Mouse (Mus musculus): ENCODE data around the gene Map3k3. TPM values are rescaled to one million over a fixed set of nuclear protein-coding genes. Genes with fewer than 3 reads are reported as not detected.
"Not testable (repeated sequence)": the region's sequence is repeated elsewhere in the genome, so short reads cannot be mapped to it uniquely, and the experiment has no call there.

Gene Map3k3
- polyA plus RNA-seq, 1 experiment from 2014 or later, result 15.1 TPM

DNA sequence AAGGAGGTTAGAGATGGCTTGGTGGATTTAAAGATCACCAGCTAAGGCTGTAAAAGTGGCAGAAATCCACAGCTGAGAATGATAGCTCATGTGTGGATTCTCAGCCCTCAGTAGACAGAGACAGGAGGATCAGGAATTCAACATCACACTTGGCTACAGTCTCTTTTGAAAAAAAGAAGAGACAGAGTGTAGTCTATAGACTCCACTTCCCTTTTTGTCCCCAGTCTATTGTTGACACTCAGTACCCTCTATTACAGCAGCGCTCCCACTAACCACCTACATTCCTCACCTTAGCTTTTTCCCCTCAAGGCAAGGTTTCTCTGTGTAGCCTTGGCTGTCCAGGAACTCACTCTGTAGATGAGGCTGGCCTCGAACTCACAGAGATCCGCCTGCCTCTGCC, 107.3 kb downstream of the Map3k3 start:
- H3K4me2 ChIP-seq, result no peak overlapping the region
- H3K27me3 ChIP-seq, result no peaks in the 10 kb centered on the region
- H3K27ac ChIP-seq, result no peak overlapping the region
- H3K4me1 ChIP-seq (replicated peaks), result peaks cover 9% of the 10 kb centered on the region
- no peak overlapping the region for H3K9ac ChIP-seq
- WGBS, result 94% methylated on average over 3 of the region's 3 CpGs
- H3K4me3 ChIP-seq, result no peak overlapping the region
- no peaks in the 10 kb centered on the region for H3K9me3 ChIP-seq
- H3K36me3 ChIP-seq, result peaks cover 5% of the 10 kb centered on the region
- ATAC-seq (ENCODE audit: low FRiP score), result no peak

DNA sequence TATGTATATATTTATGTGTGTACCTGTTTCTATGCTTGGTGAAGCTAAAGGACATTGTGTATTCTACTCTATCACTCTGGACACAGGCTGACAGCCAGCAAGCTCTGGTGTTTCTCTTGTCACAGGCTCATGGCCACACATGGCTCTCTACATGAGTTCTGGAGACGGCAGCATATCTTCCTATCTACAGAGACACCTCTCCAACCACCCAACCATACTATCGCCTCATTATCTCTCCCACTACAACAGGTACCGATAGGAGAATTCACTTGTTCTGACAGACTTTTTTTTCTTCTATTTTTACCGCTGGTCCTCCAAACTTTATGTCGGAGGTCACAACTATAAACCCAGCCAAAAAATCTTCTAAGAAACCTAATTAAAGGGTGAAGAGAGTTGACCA, 107.8 kb downstream of the Map3k3 start:
- H3K36me3 ChIP-seq, result peaks cover 8% of the 10 kb centered on the region
- no peaks in the 10 kb centered on the region for H3K27me3 ChIP-seq
- H3K4me1 ChIP-seq (replicated peaks), result peaks cover 9% of the 10 kb centered on the region
- no peak overlapping the region for H3K27ac ChIP-seq
- H3K4me2 ChIP-seq, result peak overlapping the region; percentile 81
- peak overlapping the region; percentile 76 for H3K4me3 ChIP-seq
- H3K9me3 ChIP-seq, result no peaks in the 10 kb centered on the region
- ATAC-seq (ENCODE audit: low FRiP score), result no peak
- 93% methylated on average over 5 of the region's 5 CpGs for WGBS
- H3K9ac ChIP-seq, result 0 out of 2 replicates have a peak overlapping the region, but pooled peaks have one; percentile 90

DNA sequence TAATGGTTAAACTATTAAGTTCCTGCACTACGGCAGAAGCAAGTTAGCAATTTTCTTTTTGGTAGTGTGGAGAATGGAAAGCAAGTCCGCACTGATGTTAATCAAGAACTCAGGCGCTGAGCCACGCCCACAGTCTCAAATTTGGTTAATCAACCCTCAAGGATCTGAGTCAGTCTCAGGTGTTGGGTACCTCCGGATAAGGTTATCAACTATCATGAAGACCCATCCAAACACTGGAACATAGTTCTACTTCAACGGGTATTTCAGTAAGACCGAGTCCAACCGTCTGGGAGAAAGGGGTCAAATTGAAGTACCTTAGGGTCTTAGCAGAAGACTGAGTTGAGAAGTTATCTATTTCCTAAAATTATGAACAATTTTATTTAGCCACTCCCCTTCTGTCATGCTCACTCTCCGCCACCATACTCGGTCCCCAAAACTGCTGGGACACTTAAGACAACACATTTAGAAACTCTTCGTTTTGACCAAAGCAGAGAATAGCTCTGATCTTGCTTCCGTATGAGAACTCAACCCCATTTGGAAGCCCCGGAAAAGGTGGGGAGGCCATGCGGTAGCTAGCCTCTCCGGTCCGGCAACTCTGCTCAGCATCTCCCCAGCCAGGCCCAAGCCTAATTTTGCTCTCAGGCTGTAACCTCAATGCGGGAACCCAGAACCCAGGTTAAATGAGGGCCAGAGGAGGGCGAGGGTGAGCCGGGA, 108.4 kb downstream of the Map3k3 start:
- Histone ChIP-seq H3K9ac (peak overlapping the region; percentile 90), H3K4me1 (replicated peaks) (peaks cover 9% of the 10 kb centered on the region), H3K9me3 (no peaks in the 10 kb centered on the region), H3K27me3 (no peaks in the 10 kb centered on the region), H3K4me2 (peak overlapping the region; percentile 81), H3K36me3 (peaks cover 14% of the 10 kb centered on the region), H3K4me3 (peak overlapping the region; percentile 76), H3K27ac (peak overlapping the region; percentile 91)
- WGBS, result 11% methylated on average over 19 of the region's 19 CpGs
- ATAC-seq (ENCODE audit: low FRiP score), result peak; percentile 30; the same call in 1 of the 2 replicates

DNA sequence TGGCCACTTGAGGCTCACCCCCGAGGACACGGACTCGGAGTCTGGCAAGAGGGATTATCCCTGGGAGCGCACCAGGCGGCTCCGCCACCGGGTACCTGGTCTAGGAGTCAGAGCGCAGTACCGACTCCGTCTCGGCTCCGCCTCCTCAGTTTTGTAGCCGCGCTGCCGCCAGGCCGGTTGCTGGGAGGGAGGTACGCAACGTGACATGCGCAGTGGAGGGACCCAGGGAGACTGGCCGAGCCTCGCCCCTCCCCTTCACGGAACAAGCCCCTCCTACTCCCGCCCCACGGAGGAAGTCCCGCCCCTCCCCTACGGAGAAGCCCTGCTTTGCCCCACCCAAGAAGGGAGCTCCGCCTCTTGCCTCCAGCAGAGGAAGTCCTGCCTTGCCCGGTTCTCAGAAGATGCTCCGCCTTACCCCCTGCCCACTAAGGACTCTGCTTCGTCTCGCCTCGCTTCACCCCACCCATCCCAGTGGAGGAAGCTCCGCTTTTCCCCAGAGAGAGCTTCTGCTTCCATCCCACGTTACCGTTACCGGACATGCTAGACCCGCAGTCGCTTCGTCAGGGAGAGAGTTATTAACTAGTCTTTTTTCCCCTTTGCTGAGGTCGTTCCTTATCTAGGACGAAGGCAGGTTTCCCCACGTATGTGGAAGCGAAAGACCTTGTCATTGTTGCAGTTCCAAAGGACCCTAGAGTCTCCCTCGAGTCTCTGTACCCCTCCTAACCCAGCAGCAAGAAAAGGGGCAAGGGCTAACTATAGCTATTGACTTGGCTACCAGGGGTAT, 109.2 kb downstream of the Map3k3 start:
- Histone ChIP-seq H3K9ac (peak overlapping the region; percentile 90), H3K4me1 (replicated peaks) (peaks cover 9% of the 10 kb centered on the region), H3K36me3 (peaks cover 22% of the 10 kb centered on the region), H3K9me3 (no peaks in the 10 kb centered on the region), H3K27me3 (no peaks in the 10 kb centered on the region), H3K4me2 (peak overlapping the region; percentile 81), H3K27ac (peak overlapping the region; percentile 91), H3K4me3 (peak overlapping the region; percentile 76)
- WGBS, result under 1% methylated on average over 44 of the region's 44 CpGs
- ATAC-seq (ENCODE audit: low FRiP score), result peak; percentile 97

DNA sequence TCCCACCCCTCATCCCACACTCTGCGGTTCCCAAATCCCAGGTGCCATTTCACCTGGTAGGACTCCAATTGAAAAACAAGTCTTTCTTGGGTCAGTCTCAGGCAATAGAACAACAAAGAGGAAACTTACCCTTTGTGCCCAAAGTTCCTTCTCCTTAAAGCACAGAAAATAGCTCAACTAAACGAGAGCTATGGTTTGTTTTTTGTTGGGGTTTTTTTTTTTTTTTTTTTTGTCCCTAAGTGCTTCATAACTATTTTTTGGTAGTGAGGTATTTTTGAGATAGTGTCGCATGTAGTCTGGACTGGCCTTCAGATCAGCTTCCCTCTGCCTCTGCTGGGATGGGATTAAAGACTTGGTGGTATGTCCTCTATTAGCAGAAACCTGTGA, 109.7 kb downstream of the Map3k3 start:
- no peaks in the 10 kb centered on the region for H3K9me3 ChIP-seq
- no peaks in the 10 kb centered on the region for H3K27me3 ChIP-seq
- H3K4me1 ChIP-seq (replicated peaks), result peaks cover 9% of the 10 kb centered on the region
- ATAC-seq (ENCODE audit: low FRiP score), result no peak
- peak overlapping the region; percentile 76 for H3K4me3 ChIP-seq
- peak overlapping the region; percentile 91 for H3K27ac ChIP-seq
- peaks cover 27% of the 10 kb centered on the region for H3K36me3 ChIP-seq
- H3K9ac ChIP-seq, result peak overlapping the region; percentile 90
- WGBS, result 35% methylated on average over 3 of the region's 3 CpGs
- H3K4me2 ChIP-seq, result peak overlapping the region; percentile 81

DNA sequence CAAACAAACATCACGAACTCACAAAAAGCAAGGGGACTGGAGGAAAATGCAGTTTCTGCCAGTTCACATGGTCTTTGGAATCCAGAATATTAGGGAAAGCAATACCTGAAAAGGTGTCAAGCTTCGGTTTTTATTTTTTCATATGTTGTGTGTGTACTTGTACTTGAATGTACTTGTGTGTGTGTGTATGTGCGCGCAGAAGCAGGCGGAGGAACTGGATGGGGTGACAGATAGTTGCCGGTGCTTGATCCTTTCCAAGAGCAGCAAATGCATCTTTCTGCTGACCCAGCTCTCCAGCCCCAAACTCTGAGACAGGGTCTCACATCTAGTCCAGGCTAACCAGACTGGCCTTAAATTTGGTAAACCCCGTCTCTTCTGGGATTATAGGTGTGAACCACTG, 110.5 kb downstream of the Map3k3 start:
- 89% methylated on average over 7 of the region's 7 CpGs for WGBS

DNA sequence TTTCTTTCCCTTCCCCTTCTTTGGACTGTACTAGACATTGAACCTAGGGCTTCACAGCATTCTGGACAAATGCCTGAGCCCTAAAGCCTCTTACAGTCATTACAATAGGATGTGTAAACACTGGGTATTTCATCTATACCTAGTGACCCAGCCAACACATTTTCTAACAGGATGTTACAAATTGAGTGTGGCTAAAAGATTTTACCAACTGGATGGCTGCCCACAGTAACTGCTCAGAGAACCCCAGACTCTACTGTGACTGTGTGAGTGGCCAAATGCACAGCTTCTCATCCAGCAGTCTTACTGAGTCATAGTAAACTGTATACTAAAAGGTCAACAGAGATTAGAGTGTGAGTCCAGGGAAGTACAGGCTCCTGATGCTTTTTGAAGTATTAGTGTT, 110.9 kb downstream of the Map3k3 start:
- Histone ChIP-seq H3K4me3 (no peak overlapping the region), H3K27ac (no peak overlapping the region), H3K4me1 (replicated peaks) (peaks cover 9% of the 10 kb centered on the region), H3K27me3 (no peaks in the 10 kb centered on the region), H3K9ac (no peak overlapping the region), H3K9me3 (no peaks in the 10 kb centered on the region), H3K36me3 (peaks cover 34% of the 10 kb centered on the region), H3K4me2 (no peak overlapping the region)
- no peak for ATAC-seq (ENCODE audit: low FRiP score)

More for the DNA sequence above, 110.5 kb downstream of the Map3k3 start:
- H3K9me3 ChIP-seq, result no peaks in the 10 kb centered on the region
- H3K4me3 ChIP-seq, result no peak overlapping the region
- no peak for ATAC-seq (ENCODE audit: low FRiP score)
- no peak overlapping the region for H3K4me2 ChIP-seq
- H3K27me3 ChIP-seq, result no peaks in the 10 kb centered on the region
- H3K9ac ChIP-seq, result no peak overlapping the region
- H3K4me1 ChIP-seq (replicated peaks), result peaks cover 9% of the 10 kb centered on the region
- no peak overlapping the region for H3K27ac ChIP-seq
- H3K36me3 ChIP-seq, result peaks cover 31% of the 10 kb centered on the region

DNA sequence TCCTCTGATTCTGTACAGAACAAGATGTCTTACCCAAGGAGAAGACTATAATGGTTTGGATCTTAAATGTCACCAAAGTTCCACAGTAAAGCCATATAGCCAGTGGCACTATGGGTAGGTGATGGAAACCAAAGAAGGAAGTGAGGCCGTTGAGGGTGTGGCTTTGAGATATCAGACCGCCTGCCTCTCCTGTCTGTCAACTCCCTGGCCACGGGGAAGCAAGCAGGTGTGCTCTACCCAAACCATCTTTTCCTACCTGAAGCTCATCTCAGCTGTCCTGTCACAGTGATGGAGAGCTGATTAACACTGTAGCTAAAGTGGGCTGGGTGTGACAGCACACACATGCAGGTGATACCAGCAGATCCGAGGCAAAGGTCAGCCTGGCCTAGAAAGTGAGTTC, 113.9 kb downstream of the Map3k3 start:
- H3K9ac ChIP-seq, result no peak overlapping the region
- peaks cover 61% of the 10 kb centered on the region for H3K36me3 ChIP-seq
- H3K9me3 ChIP-seq, result no peaks in the 10 kb centered on the region
- no peak overlapping the region for H3K4me3 ChIP-seq
- WGBS, result 91% methylated on average over 4 of the region's 4 CpGs
- H3K27ac ChIP-seq, result no peak overlapping the region
- ATAC-seq (ENCODE audit: low FRiP score), result no peak
- no peaks in the 10 kb centered on the region; the same call in 1 of the 2 replicates for H3K4me1 ChIP-seq (replicated peaks)
- H3K4me2 ChIP-seq, result no peak overlapping the region
- no peaks in the 10 kb centered on the region for H3K27me3 ChIP-seq

DNA sequence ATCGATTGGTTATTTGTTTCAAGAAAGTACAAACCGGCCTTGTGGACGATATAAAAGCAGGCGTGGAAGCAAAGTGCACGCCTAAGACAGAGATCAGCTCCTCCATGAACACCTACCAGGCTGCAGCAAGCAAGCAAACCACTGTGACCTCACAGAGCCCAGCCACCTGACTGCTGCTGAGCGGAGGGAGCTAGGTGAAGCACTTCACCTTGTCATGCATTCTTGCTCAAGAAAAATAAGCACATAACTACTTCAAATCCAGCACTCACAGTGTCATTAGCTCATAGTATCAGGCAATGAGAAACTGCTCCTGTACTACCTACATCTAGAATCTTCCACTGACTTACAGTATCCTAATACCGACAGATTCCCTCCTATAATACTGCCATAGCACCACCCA, 115.6 kb downstream of the Map3k3 start:
- not testable (repeated sequence) for H3K4me2 ChIP-seq; ATAC-seq (ENCODE audit: low FRiP score); H3K27me3 ChIP-seq; H3K4me3 ChIP-seq; H3K4me1 ChIP-seq (replicated peaks); H3K27ac ChIP-seq; H3K9me3 ChIP-seq; H3K9ac ChIP-seq
- H3K36me3 ChIP-seq, result peaks cover 76% of the 10 kb centered on the region
- 97% methylated on average over 7 of the region's 7 CpGs for WGBS

DNA sequence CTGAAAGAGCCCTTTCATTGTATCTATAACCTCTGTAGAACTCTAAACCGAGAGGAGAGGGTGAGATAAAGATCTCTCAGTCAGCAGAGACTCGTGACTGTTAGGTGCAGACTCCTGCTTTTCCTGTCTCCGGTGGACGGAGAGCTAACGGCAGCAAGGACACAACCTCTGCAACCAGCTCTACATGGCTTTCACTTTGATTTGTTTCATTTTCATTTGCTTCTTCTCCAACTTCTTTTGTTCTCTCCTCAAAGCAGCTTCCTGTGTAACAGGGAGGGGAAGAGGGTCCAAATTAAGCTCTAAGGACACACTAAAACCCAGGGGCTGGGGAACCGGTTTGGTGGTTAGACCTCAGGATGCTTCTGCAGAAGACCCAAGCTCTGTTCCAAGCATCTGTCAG, 116.3 kb downstream of the Map3k3 start:
- no peak for ATAC-seq (ENCODE audit: low FRiP score)
- H3K4me2 ChIP-seq, result no peak overlapping the region
- H3K36me3 ChIP-seq, result peaks cover 83% of the 10 kb centered on the region
- no peak overlapping the region for H3K4me3 ChIP-seq
- H3K27me3 ChIP-seq, result no peaks in the 10 kb centered on the region
- H3K9ac ChIP-seq, result no peak overlapping the region
- H3K4me1 ChIP-seq (replicated peaks), result no peaks in the 10 kb centered on the region
- WGBS, result 90% methylated on average over 6 of the region's 6 CpGs
- no peak overlapping the region for H3K27ac ChIP-seq
- H3K9me3 ChIP-seq, result no peaks in the 10 kb centered on the region

DNA sequence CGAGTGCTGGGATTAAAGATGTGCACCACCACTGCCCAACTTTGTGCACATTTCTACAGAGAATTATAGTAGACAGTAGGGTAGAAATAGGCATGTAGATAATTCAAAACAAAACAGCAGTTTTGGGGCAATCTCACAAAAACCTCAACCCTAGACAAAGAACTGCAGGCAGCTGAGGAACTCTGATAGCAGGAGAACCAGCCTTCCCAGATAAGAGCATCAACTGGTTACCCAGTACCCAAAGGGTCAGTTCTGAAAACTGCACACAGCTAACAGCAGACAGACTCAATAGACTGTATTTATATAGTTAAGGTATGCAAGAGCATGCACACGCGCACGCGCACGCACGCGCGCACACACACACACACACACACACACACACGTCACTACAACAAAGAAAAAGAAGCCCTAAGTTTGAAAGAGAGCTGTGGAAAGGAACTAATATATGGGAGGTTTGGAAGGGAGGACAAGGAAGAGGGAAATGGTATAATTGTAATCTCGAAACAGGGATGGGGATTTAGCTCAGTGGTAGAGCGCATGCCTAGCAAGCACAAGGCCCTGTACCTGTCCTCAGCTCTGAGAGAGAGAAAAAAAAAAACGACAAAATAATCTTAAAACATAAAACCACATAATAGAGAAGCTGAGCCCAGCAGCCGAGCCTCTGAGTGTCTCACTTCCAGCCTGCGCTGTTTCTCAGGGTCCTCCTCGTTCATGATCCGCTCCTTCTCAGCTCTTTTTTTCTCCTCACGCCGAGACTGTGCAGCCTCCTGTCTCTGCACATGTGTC, 117.1 kb downstream of the Map3k3 start:
- Histone ChIP-seq H3K36me3 (peaks cover 86% of the 10 kb centered on the region), H3K27ac (no peak overlapping the region), H3K9ac (no peak overlapping the region), H3K27me3 (no peaks in the 10 kb centered on the region), H3K4me3 (no peak overlapping the region), H3K4me2 (no peak overlapping the region), H3K9me3 (no peaks in the 10 kb centered on the region), H3K4me1 (replicated peaks) (no peaks in the 10 kb centered on the region)
- ATAC-seq (ENCODE audit: low FRiP score), result no peak
- 94% methylated on average over 19 of the region's 19 CpGs for WGBS

DNA sequence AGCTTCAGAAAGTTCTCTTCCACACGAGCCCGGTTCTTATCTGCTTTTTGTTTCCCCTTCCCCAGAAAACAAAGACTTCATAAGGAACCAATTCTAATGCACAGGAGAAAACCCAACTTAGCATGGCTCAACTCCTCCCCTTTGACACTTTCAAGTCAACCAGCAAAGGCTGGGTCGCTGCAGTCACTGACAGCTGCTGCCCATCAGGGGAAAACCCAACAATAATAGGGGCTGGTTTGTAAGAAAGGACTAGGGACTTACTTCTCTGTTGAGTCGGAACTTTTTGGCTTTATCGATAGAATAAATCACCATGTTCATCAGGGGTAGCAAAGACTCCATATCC, 117.7 kb downstream of the Map3k3 start, which contains the start of gene Strada:
Strada (minus strand) TSS at position 46 of the 343 bp plus-strand sequence.
- no peak for ATAC-seq (ENCODE audit: low FRiP score)
- Histone ChIP-seq H3K4me2 (no peak within 1 kb of the TSS), H3K4me3 (no peak within 1 kb of the TSS), H3K4me1 (replicated peaks) (no peaks in the 10 kb centered on the region), H3K27ac (no peak within 1 kb of the TSS), H3K9me3 (no peaks in the 10 kb centered on the region), H3K9ac (no peak within 1 kb of the TSS), H3K36me3 (peaks cover 88% of the 10 kb centered on the region), H3K27me3 (no peaks in the 10 kb centered on the region)
- WGBS, result 82% methylated on average over 5 of the region's 5 CpGs

Data from hindbrain, embryonic 13.5 days (tissue).